Mouse (Mus musculus) lung, embryonic 14.5 days (tissue): ENCODE data around the gene Cog6. TPM values are rescaled to one million over a fixed set of nuclear protein-coding genes. Genes with fewer than 3 reads are reported as not detected.

Experiments used
- ATAC-seq: fragments of 200-750 bp; cut with Nextera tagmentation; 2 replicates; pipeline ENCODE4 v1.8.0; 2017; ENCODE audit warnings: mild to moderate bottlenecking, moderate TSS enrichment, moderate library complexity; ENCODE audit not compliant: insufficient read depth
- DNase-seq: peaks from one replicate; pipeline ENCODE4 v3.0.0-alpha.2; 2015
- H3K27ac ChIP-seq: fragments of 300-500 bp; sonication (generic); 2 replicates; pipeline ENCODE4 v1.5.1; 2014; ENCODE audit warnings: low read depth, mild to moderate bottlenecking, moderate library complexity
- H3K27me3 ChIP-seq: fragments of 300-500 bp; sonication (generic); 2 replicates; pipeline ENCODE4 v1.6.1; 2014; ENCODE audit warnings: low read length, control low read depth; ENCODE audit not compliant: insufficient read depth
- H3K36me3 ChIP-seq: fragments of 300-500 bp; sonication (generic); 2 replicates; pipeline ENCODE4 v1.6.1; 2014; ENCODE audit warnings: control low read depth; ENCODE audit not compliant: insufficient read depth
- H3K4me1 ChIP-seq: fragments of 300-500 bp; sonication (generic); 2 replicates; pipeline ENCODE4 v1.6.1; 2014; ENCODE audit warnings: antibody characterized with exemption, control low read depth; ENCODE audit not compliant: insufficient read depth
- H3K4me2 ChIP-seq: fragments of 300-500 bp; sonication (generic); 2 replicates; pipeline ENCODE4 v1.6.1; 2014; ENCODE audit warnings: mild to moderate bottlenecking
- H3K4me3 ChIP-seq: fragments of 300-500 bp; sonication (generic); 2 replicates; pipeline ENCODE4 v1.5.1; 2014; ENCODE audit warnings: low read depth, low read length
- H3K9ac ChIP-seq: fragments of 300-500 bp; sonication (generic); 2 replicates; pipeline ENCODE4 v1.6.1; 2014
- H3K9me3 ChIP-seq: fragments of 300-500 bp; sonication (generic); 2 replicates; pipeline ENCODE4 v1.6.1; 2016; ENCODE audit warnings: low read depth, low read length, control low read depth
- CTCF ChIP-seq: IDR thresholded peaks from 2 replicates; pipeline ENCODE4 v1.5.1; 2016; ENCODE audit warnings: antibody characterized with exemption, low read depth
- WGBS: fragments of 180-500 bp; shearing (Covaris S2); extraction: QIAGEN DNeasy Blood & Tissue Kit; methylation state at CpG from one replicate; pipeline ENCODE4 v1.1.7; 2014; 5-methylcytosine and 5-hydroxymethylcytosine counted together
- polyA plus RNA-seq: library from polyadenylated mRNA; unstranded; fragments of >200 nt; fragmentation: Nextera tagmentation; extraction: Ambion mirVana; gene quantifications from 2 replicates; pipeline ENCODE4 v1.2.1, GENCODE M21; 2014

Cog6 gene
- polyA plus RNA-seq = 43.4 and 47.3 TPM in 2 replicates

DNA sequence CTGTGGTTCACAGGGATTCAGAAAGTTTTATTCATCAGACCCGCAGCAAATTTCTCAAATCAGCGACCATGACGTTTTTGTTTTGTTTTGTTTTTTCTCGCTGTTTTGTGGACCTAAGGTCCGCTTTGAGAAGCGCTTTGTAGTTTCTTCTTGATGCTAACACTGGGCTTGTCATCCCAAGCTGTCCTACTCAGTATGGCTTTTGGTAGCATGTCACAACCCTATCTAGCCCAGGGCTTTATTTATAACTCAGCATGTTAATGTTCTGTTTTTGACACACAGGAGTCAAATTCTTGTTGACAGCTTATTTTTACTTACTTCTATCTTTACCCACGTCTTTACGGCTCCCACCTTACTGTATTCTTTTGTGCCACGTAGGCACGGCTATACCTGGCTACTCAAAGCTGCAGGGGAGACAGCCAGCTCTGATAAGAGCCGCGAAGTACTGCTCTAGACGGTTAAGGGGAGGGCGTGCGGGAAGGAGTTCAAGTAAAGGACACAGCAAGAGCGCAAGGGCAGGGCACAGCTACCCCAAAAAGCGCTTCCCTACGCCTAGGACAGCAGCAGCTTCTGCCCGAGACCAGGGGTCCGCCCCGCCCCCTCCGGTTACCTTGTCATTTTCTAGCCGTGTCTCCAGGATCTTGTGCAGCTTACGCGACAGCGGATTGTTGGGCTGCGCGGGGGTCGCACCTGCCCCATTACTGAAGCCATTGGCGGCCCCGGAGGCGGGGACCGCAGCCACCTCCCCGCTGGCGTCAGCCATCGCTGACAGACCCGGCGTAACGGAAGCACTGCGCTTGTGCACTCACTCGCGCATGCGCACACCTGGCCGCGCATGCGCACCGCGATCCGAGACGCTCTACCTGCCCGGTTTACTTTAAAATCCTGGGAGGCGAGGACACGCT, at the start of gene Cog6:
Gene Cog6, minus strand, starts transcription at position 802 of the 905 bp plus-strand sequence.
- peak within 1 kb of the TSS; percentile 72 for H3K4me2 ChIP-seq
- no peak for TF ChIP-seq CTCF
- peak within 1 kb of the TSS; percentile 74 for H3K4me3 ChIP-seq
- no peaks in the 10 kb centered on the region for H3K9me3 ChIP-seq
- H3K27me3 ChIP-seq = no peaks in the 10 kb centered on the region
- H3K4me1 ChIP-seq = peaks cover 3% of the 10 kb centered on the region; the same call in 1 of the 2 replicates
- peaks cover 27% of the 10 kb centered on the region for H3K36me3 ChIP-seq
- WGBS = 5% methylated on average over 53 of the region's 53 CpGs
- peak within 1 kb of the TSS; percentile 61; the same call in 1 of the 2 replicates for H3K27ac ChIP-seq
- DNase-seq (peak; percentile 97), ATAC-seq (peak; percentile 94)
- H3K9ac ChIP-seq = peak within 1 kb of the TSS; percentile 61

GRCm38 (mm10) chr3:53066095-53066372, 49.0 kb upstream of the Cog6 start:
- Histone ChIP-seq H3K9ac (no peak overlapping the region), H3K36me3 (no peaks in the 10 kb centered on the region), H3K9me3 (no peaks in the 10 kb centered on the region; the same call in 1 of the 2 replicates), H3K4me1 (peaks cover 8% of the 10 kb centered on the region; the same call in 1 of the 2 replicates), H3K4me3 (no peak overlapping the region), H3K27ac (0 out of 2 replicates have a peak overlapping the region, but pooled peaks have one; percentile 30), H3K27me3 (no peaks in the 10 kb centered on the region), H3K4me2 (no peak overlapping the region)
- DNase-seq (no peak), ATAC-seq (no peak)
- WGBS = 66% methylated on average over 4 of the region's 4 CpGs
- no peak for TF ChIP-seq CTCF

- Histone ChIP-seq H3K4me2 (no peak overlapping the region), H3K4me1 (peaks cover 11% of the 10 kb centered on the region; the same call in 1 of the 2 replicates), H3K4me3 (no peak overlapping the region), H3K27ac (0 out of 2 replicates have a peak overlapping the region, but pooled peaks have one; percentile 30), H3K36me3 (no peaks in the 10 kb centered on the region), H3K27me3 (no peaks in the 10 kb centered on the region), H3K9ac (no peak overlapping the region), H3K9me3 (no peaks in the 10 kb centered on the region; the same call in 1 of the 2 replicates)
- DNase-seq (no peak), ATAC-seq (no peak)
- TF ChIP-seq CTCF = no peak
- WGBS = 67% methylated on average over 13 of the region's 13 CpGs
Observed at GRCm38 (mm10) chr3:53065267-53066094, 48.4 kb upstream of the Cog6 start.

DNA sequence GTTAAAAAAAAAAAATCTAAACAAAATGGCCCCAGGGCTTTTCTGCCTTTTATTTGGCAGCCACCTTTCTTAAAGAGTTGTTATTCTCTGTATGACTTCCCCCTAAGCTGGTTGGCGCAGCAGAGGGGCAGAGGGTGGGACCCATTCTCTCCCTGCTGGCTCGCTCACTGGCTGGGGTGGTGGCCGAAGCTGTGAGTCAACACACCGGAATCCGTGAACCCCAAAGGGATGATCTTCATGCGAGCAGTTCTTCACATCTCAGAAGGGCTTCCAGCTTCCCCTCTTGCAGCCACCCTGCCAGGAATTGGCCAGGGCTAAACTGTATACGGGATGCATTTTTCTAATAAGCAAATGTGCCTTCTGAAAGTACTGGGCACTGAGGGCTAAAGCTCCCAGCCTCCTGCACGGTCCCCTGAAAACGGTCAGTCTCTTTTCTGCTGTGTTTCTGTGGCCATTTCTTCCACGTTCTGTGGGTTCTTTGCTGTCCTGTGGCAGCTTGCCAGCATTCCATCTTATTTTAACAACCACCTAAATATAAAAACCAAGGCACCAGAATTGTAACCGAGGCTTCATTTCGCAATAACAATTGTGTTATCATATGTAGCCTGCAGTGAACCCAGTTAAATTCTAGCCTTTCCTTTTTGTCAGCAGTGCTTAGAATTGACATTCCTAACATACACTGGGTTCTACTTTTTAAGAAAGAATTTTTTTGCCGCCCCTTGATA, 46.5 kb upstream of the Cog6 start:
- Histone ChIP-seq H3K4me3 (no peak overlapping the region), H3K27ac (peak overlapping the region; percentile 66; the same call in 1 of the 2 replicates), H3K4me2 (peak overlapping the region; percentile 5; the same call in 1 of the 2 replicates), H3K4me1 (peaks cover 27% of the 10 kb centered on the region), H3K9ac (no peak overlapping the region), H3K9me3 (no peaks in the 10 kb centered on the region; the same call in 1 of the 2 replicates), H3K36me3 (no peaks in the 10 kb centered on the region), H3K27me3 (no peaks in the 10 kb centered on the region)
- no peak for TF ChIP-seq CTCF
- DNase-seq = peak; percentile 78
- no peak for ATAC-seq
- 41% methylated on average over 13 of the region's 13 CpGs for WGBS

GRCm38 (mm10) chr3:53059959-53060358, 42.9 kb upstream of the Cog6 start:
- peak overlapping the region; percentile 86 for H3K27ac ChIP-seq
- peak; percentile 86 for DNase-seq
- H3K27me3 ChIP-seq = no peaks in the 10 kb centered on the region
- 15% methylated on average over 2 of the region's 2 CpGs for WGBS
- no peak for TF ChIP-seq CTCF
- H3K9ac ChIP-seq = no peak overlapping the region
- H3K4me1 ChIP-seq = peaks cover 37% of the 10 kb centered on the region
- no peaks in the 10 kb centered on the region for H3K36me3 ChIP-seq
- H3K4me3 ChIP-seq = no peak overlapping the region
- H3K9me3 ChIP-seq = no peaks in the 10 kb centered on the region
- peak; percentile 73 for ATAC-seq
- 0 out of 2 replicates have a peak overlapping the region, but pooled peaks have one; percentile 10 for H3K4me2 ChIP-seq

DNA sequence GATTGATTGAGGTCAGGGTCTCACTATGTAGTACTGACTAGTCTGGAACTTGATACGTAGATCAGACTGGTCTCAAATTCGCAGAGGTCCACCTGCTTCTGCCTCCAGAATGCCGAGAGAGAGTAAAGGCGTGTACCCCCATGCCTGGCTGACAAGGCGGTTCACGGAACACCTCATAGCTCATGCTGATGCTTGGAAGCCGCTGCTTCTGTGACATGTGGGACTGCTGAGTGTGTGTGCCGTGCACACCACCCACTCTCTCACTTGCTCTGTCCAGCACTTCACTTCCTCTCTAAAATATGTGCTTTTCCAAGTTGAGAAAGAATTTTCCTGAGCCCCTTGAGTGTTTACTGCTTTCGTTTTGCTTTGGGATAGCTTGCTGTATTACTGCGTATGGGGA, 39.4 kb upstream of the Cog6 start:
- peak; percentile 61 for DNase-seq
- 47% methylated on average over 10 of the region's 10 CpGs for WGBS

More for the DNA sequence above, 39.4 kb upstream of the Cog6 start:
- ATAC-seq = 0 out of 2 replicates have a peak, but pooled peaks have one; percentile 41
- Histone ChIP-seq H3K27ac (no peak overlapping the region), H3K9ac (no peak overlapping the region), H3K36me3 (no peaks in the 10 kb centered on the region), H3K4me3 (no peak overlapping the region), H3K4me2 (no peak overlapping the region), H3K27me3 (no peaks in the 10 kb centered on the region), H3K9me3 (no peaks in the 10 kb centered on the region), H3K4me1 (peaks cover 29% of the 10 kb centered on the region)
- no peak for TF ChIP-seq CTCF
